Mouse (Mus musculus) midbrain, postnatal 0 days (tissue): ENCODE data around the gene Cdk4. TPM values are rescaled to one million over a fixed set of nuclear protein-coding genes. Genes with fewer than 3 reads are reported as not detected.

Experiments used
- ATAC-seq: fragments of 200-750 bp; cut with Nextera tagmentation; 2 replicates; pipeline ENCODE4 v1.8.0; 2017; ENCODE audit warnings: moderate number of reproducible peaks, mild to moderate bottlenecking, moderate TSS enrichment, moderate library complexity; ENCODE audit not compliant: low FRiP score
- DNase-seq: peaks from one replicate; pipeline ENCODE4 v3.0.0-alpha.2; 2015; ENCODE audit warnings: low spot score
- H3K27ac ChIP-seq: fragments of 300-500 bp; sonication (generic); 2 replicates; pipeline ENCODE4 v1.5.1; 2014; ENCODE audit warnings: low read depth, mild to moderate bottlenecking, low read length, mixed read lengths
- H3K27me3 ChIP-seq: fragments of 300-500 bp; sonication (generic); 2 replicates; pipeline ENCODE4 v1.6.1; 2014; ENCODE audit warnings: low read length, control low read depth, mixed read lengths; ENCODE audit not compliant: insufficient read depth
- H3K36me3 ChIP-seq: fragments of 300-500 bp; sonication (generic); 2 replicates; pipeline ENCODE4 v1.6.1; 2014; ENCODE audit warnings: low read length, control low read depth, mixed read lengths; ENCODE audit not compliant: insufficient read depth
- H3K4me1 ChIP-seq: fragments of 300-500 bp; sonication (generic); 2 replicates; pipeline ENCODE4 v1.6.1; 2014; ENCODE audit warnings: mild to moderate bottlenecking, control low read depth, antibody characterized with exemption, low read length, mixed read lengths; ENCODE audit not compliant: insufficient read depth
- H3K4me2 ChIP-seq: fragments of 300-500 bp; sonication (generic); 2 replicates; pipeline ENCODE4 v1.6.1; 2014; ENCODE audit warnings: low read depth, mild to moderate bottlenecking, low read length, mixed read lengths; ENCODE audit not compliant: poor library complexity, severe bottlenecking
- H3K4me3 ChIP-seq: fragments of 300-500 bp; sonication (generic); 2 replicates; pipeline ENCODE4 v1.5.1; 2014; ENCODE audit warnings: low read depth, mild to moderate bottlenecking, low read length, moderate library complexity
- H3K9ac ChIP-seq: fragments of 300-500 bp; sonication (generic); replicated peaks from 2 replicates; pipeline ENCODE4 v1.6.1; 2014; ENCODE audit warnings: mild to moderate bottlenecking, low read length, moderate library complexity, mixed read lengths; ENCODE audit not compliant: poor library complexity, severe bottlenecking
- H3K9me3 ChIP-seq: fragments of 300-500 bp; sonication (generic); 2 replicates; pipeline ENCODE4 v1.6.1; 2016; ENCODE audit warnings: low read length, control low read depth
- CTCF ChIP-seq: IDR thresholded peaks from 2 replicates; pipeline ENCODE4 v1.5.1; 2016; ENCODE audit warnings: antibody characterized with exemption, mild to moderate bottlenecking
- WGBS: fragments of 180-500 bp; shearing (Covaris S2); extraction: QIAGEN DNeasy Blood & Tissue Kit; methylation state at CpG from one replicate; pipeline ENCODE4 v1.1.7; 2014; 5-methylcytosine and 5-hydroxymethylcytosine counted together
- polyA plus RNA-seq: library from polyadenylated mRNA; unstranded; fragments of >200 nt; fragmentation: Nextera tagmentation; extraction: Ambion mirVana; gene quantifications from 2 replicates; pipeline ENCODE4 v1.2.1, GENCODE M21; 2015
- total RNA-seq: library from RNA; depleted of rRNA; stranded (reverse); fragments of >200 nt; gene quantifications from 2 replicates; pipeline ENCODE4 v1.2.3, GENCODE M21; 2014

Gene Cdk4
- total and polyA plus RNA-seq, 2 experiments from 2014 or later, result 311 to 364 TPM

DNA sequence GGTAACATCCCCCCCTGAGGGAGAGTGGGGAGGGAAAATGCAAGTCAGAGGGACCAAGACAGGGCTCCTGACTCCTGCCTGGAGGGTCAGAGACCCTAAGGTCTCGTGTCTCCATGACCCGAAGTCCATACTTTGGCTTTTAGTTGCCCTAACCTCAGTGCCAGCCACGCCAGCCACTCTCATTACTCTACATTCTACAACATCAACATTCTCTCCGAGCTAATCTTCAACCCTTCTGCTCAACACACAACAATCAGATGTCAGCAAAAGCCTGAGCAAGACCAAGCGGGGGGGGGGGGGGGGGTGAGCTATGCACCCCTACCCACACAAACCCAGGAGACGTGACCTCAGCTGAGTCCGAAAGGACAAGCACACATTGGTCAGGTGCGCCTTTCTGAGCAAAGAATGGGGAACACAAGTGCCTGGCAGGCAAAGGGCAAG lies 30.0 kb upstream of the Cdk4 start:
- Histone ChIP-seq H3K4me2 (no peak overlapping the region), H3K27ac (no peak overlapping the region), H3K4me1 (no peaks in the 10 kb centered on the region), H3K9ac (no peak overlapping the region), H3K27me3 (no peaks in the 10 kb centered on the region), H3K4me3 (no peak overlapping the region), H3K36me3 (peaks cover 3% of the 10 kb centered on the region; the same call in 1 of the 2 replicates), H3K9me3 (no peaks in the 10 kb centered on the region)
- no peak for TF ChIP-seq CTCF
- ATAC-seq, result no peak
- 77% methylated on average over 8 of the region's 8 CpGs for whole genome bisulfite sequencing
- no peak for DNase-seq

- Histone ChIP-seq H3K36me3 (no peaks in the 10 kb centered on the region), H3K27ac (no peak overlapping the region), H3K9ac (no peak overlapping the region), H3K4me1 (no peaks in the 10 kb centered on the region; the same call in 1 of the 2 replicates), H3K4me2 (no peak overlapping the region), H3K9me3 (no peaks in the 10 kb centered on the region), H3K27me3 (0 out of 2 replicates have a peak, but pooled peaks cover 4% of the 10 kb centered on the region), H3K4me3 (no peak overlapping the region)
- 78% methylated on average over 12 of the region's 12 CpGs for WGBS
- TF ChIP-seq CTCF, result no peak
- DNase-seq, result no peak
- no peak for ATAC-seq
Measured at GRCm38 (mm10) chr10:127036273-127036672, 27.1 kb upstream of the Cdk4 start.

GRCm38 (mm10) chr10:127037641-127038040 lies 25.7 kb upstream of the Cdk4 start:
- ATAC-seq (no peak), DNase-seq (no peak)
- no peak overlapping the region for H3K9ac ChIP-seq
- WGBS, result 71% methylated on average over 12 of the region's 12 CpGs
- H3K4me3 ChIP-seq, result no peak overlapping the region
- no peak overlapping the region for H3K27ac ChIP-seq
- H3K4me2 ChIP-seq, result no peak overlapping the region
- no peaks in the 10 kb centered on the region for H3K36me3 ChIP-seq
- no peak for TF ChIP-seq CTCF
- 0 out of 2 replicates have a peak, but pooled peaks cover 4% of the 10 kb centered on the region for H3K27me3 ChIP-seq
- H3K9me3 ChIP-seq, result no peaks in the 10 kb centered on the region
- H3K4me1 ChIP-seq, result no peaks in the 10 kb centered on the region; the same call in 1 of the 2 replicates

DNA sequence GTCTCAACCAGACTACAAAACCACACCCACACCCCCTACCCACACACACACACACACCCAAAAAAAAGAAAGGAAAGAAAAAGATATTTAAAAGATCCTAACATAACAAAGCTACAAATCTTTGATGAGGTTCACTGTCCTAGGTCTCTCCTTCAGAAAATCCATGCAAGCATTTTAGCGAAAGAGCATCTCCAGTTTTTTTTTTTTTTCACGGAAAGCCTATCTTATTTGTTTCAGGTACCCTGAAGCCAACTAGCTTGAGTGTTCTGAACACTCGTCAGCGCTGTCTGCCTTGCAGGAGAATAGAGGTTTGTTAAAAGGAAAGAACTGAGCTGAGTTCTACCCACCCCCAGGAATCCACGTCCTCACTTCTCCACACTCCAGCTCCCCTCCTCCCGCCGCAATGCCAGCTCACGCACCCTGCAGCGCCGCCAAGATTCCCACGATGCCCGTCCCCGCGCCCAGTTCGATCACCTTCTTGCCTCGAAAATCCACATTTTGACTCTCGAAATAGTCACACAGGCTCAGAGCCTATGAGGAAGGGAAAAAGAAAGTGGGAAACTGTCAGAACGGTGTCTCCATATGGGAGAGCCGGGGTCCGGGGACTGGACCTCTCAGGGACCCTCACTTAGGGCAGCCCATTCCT lies 22.6 kb upstream of the Cdk4 start:
- whole genome bisulfite sequencing, result 1% methylated on average over 20 of the region's 20 CpGs
- Histone ChIP-seq H3K4me3 (peak overlapping the region; percentile 79), H3K4me1 (no peaks in the 10 kb centered on the region; the same call in 1 of the 2 replicates), H3K27me3 (0 out of 2 replicates have a peak, but pooled peaks cover 4% of the 10 kb centered on the region), H3K9me3 (no peaks in the 10 kb centered on the region), H3K9ac (peak overlapping the region; percentile 71), H3K4me2 (peak overlapping the region; percentile 94), H3K36me3 (no peaks in the 10 kb centered on the region), H3K27ac (no peak overlapping the region)
- DNase-seq (no peak), ATAC-seq (peak; percentile 39)
- TF ChIP-seq CTCF, result no peak

- no peak for TF ChIP-seq CTCF
- Histone ChIP-seq H3K4me2 (peak within 1 kb of the TSS; percentile 94), H3K27ac (peak within 1 kb of the TSS; percentile 39), H3K27me3 (0 out of 2 replicates have a peak, but pooled peaks cover 4% of the 10 kb centered on the region), H3K4me3 (peak within 1 kb of the TSS; percentile 79), H3K9me3 (no peaks in the 10 kb centered on the region), H3K9ac (peak within 1 kb of the TSS; percentile 71), H3K36me3 (no peaks in the 10 kb centered on the region), H3K4me1 (no peaks in the 10 kb centered on the region; the same call in 1 of the 2 replicates)
- peak; percentile 38 for DNase-seq
- 0% methylated on average over 18 of the region's 28 CpGs for WGBS
- ATAC-seq, result peak; percentile 55
Measured at GRCm38 (mm10) chr10:127041274-127041766, 22.0 kb upstream of the Cdk4 start, which contains the start of the genes Mettl1 and Eef1akmt3. TSS of gene Mettl1 (plus strand) at chr10:127041414. TSS of gene Eef1akmt3 (minus strand) at chr10:127041513.
